Mouse (Mus musculus) myocyte (in vitro differentiated cells): ENCODE results near the gene Tmem11. TPM values are rescaled to one million over a fixed set of nuclear protein-coding genes. Genes with fewer than 3 reads are reported as not detected.

Source experiments
- H3K27me3 ChIP-seq: one replicate; pipeline ENCODE4 v1.6.1; 2011; ENCODE audit not compliant: control insufficient read depth, insufficient read depth, insufficient read length
- H3K36me3 ChIP-seq: one replicate; pipeline ENCODE4 v1.6.1; 2011; ENCODE audit not compliant: control insufficient read depth, insufficient read depth
- H3K4me2 ChIP-seq: one replicate; pipeline ENCODE4 v1.6.1; 2011; ENCODE audit warnings: low read depth, control low read depth
- H3K4me3 ChIP-seq: one replicate; pipeline ENCODE4 v1.5.1; 2011; ENCODE audit warnings: mild to moderate bottlenecking, control low read depth, moderate library complexity
- H3K79me2 ChIP-seq: one replicate; pipeline ENCODE4 v1.6.1; 2011; ENCODE audit not compliant: control insufficient read depth, insufficient read depth
- H3ac ChIP-seq: one replicate; pipeline ENCODE4 v1.6.1; 2011; ENCODE audit not compliant: control insufficient read depth, insufficient read length
- CEBPB ChIP-seq: IDR thresholded peaks from 2 replicates; pipeline ENCODE4 v1.6.1; 2011; ENCODE audit warnings: mild to moderate bottlenecking, moderate library complexity; ENCODE audit not compliant: poor library complexity, insufficient read depth, severe bottlenecking
- E2F4 ChIP-seq: IDR thresholded peaks from one replicate; pipeline ENCODE4 v1.6.1; 2011; ENCODE audit warnings: mild to moderate bottlenecking, control low read depth, moderate library complexity; ENCODE audit not compliant: insufficient read depth
- MAX ChIP-seq: IDR thresholded peaks from one replicate; pipeline ENCODE4 v1.6.1; 2011; ENCODE audit warnings: low read depth, mild to moderate bottlenecking, control low read depth
- MYOD1 ChIP-seq, 3 experiments: IDR thresholded peaks; one replicate each; pipeline ENCODE4 v1.6.1; 2011; ENCODE audit warnings: control low read depth in 2 of 3, low read depth in 2 of 3, mild to moderate bottlenecking in 2 of 3, moderate library complexity in 1 of 3; ENCODE audit not compliant: insufficient read length in 2 of 3, control insufficient read depth in 1 of 3
- MYOG ChIP-seq, 3 experiments: IDR thresholded peaks; one replicate each; pipeline ENCODE4 v1.6.1; 2011; ENCODE audit warnings: control low read depth in 2 of 3, low read depth in 2 of 3, mild to moderate bottlenecking in 2 of 3; ENCODE audit not compliant: insufficient read length in 2 of 3, control insufficient read depth in 1 of 3, insufficient read depth in 1 of 3
- POLR2A ChIP-seq: IDR thresholded peaks from one replicate; pipeline ENCODE4 v1.6.1; 2011; ENCODE audit warnings: low read depth, mild to moderate bottlenecking, control low read depth, moderate library complexity; ENCODE audit not compliant: insufficient read length
- POLR2AphosphoS2 ChIP-seq: IDR thresholded peaks from one replicate; pipeline ENCODE4 v1.6.1; 2011; ENCODE audit warnings: low read depth, control low read depth; ENCODE audit not compliant: insufficient read length
- REST ChIP-seq: IDR thresholded peaks from one replicate; pipeline ENCODE4 v1.6.1; 2011; ENCODE audit warnings: mild to moderate bottlenecking, control low read depth, moderate library complexity; ENCODE audit not compliant: insufficient read depth, insufficient read length
- SRF ChIP-seq: IDR thresholded peaks from one replicate; pipeline ENCODE4 v1.6.1; 2011; ENCODE audit warnings: low read depth; ENCODE audit not compliant: control insufficient read depth, insufficient read length
- TCF12 ChIP-seq: IDR thresholded peaks from one replicate; pipeline ENCODE4 v1.6.1; 2011; ENCODE audit warnings: mild to moderate bottlenecking, control low read depth; ENCODE audit not compliant: poor library complexity, insufficient read depth, severe bottlenecking
- TCF3 ChIP-seq: IDR thresholded peaks from one replicate; pipeline ENCODE4 v1.6.1; 2011; ENCODE audit warnings: low read depth, control low read depth; ENCODE audit not compliant: insufficient read length
- USF1 ChIP-seq: IDR thresholded peaks from one replicate; pipeline ENCODE4 v1.6.1; 2011; ENCODE audit warnings: low read depth, mild to moderate bottlenecking, control low read depth, moderate library complexity
- polyA plus RNA-seq: library from polyadenylated mRNA; unstranded; fragments of >200 nt; fragmentation: generic; extraction: Trizol; gene quantifications from one replicate; pipeline ENCODE4 v1.2.1, GENCODE M21; 2012; ENCODE audit warnings: missing spikeins

Tmem11 gene
- polyA plus RNA-seq, 1 experiment, result 68.7 TPM

DNA sequence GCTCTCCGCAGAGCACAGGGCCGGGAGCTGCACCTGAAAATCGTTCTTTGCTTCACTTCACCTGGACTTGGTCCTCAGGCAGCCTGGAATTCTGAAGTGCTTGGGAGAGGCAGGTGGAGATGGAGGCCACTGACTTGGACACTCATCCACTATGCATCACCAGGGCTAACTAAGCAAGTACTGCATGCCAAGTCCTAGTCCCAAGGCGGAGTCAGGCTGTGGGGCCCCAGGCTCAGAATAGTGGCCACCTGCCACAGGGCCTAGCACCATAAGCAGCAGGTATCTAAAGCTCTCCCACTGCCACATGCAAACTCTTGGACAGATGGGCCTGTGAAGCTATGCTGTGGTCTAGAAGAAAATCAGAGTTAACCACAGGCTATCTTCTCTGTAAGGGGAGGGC lies 27.4 kb upstream of the Tmem11 start:
- Histone ChIP-seq H3K79me2 (peaks cover under 1% of the 10 kb centered on the region), H3K4me2 (no peak overlapping the region), H3K36me3 (peaks cover 12% of the 10 kb centered on the region), H3K27me3 (no peaks in the 10 kb centered on the region), H3K4me3 (no peak overlapping the region), H3ac (no peak overlapping the region)
- no peak for TF ChIP-seq MAX
- TF ChIP-seq CEBPB, result no peak
- TF ChIP-seq POLR2AphosphoS2, result no peak
- TF ChIP-seq MYOG (IDR thresholded peaks at IDR 0.05; ENCODE audit: control insufficient read depth in 1 of 3, insufficient read depth in 1 of 3, insufficient read length in 2 of 3, low read depth in 2 of 3), result no peak

DNA sequence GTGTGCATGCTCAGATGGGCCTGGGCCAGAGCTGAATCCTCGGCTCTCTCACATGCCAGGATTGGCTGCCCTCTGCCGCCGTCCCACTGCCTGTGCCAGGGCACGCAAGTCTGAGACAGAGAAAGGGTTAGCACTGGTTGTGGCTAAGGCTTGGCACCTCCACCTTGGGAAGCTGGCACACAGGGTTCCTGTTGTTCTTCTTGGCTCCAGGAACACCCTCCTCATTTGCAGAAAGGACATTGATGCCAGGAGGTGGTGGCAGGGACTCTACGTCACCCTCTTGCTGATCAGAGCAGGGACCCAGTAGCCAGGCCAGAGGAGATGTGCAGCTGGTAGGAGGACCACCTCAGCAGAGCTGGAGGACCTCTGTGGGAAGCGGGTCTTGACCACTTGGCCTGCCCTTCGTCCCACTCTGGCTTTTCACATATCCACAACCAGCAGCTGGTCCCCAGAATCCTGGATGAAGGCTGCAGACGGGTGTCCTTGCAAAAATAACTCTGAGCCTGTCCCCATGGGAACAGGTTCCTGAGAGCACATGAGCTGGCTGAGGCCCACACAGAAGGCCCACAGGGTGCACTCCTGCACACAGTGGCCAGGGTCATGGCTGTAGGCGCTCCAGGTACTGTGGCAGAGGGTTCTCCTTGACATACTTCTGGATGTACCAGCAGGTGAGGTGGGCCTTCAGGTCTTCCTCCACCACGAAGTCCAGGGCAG lies 26.5 kb upstream of the Tmem11 start:
- no peaks in the 10 kb centered on the region for H3K79me2 ChIP-seq
- no peak overlapping the region for H3ac ChIP-seq
- H3K27me3 ChIP-seq, result no peaks in the 10 kb centered on the region
- TF ChIP-seq TCF3 (no peak), REST (no peak), E2F4 (no peak), POLR2AphosphoS2 (no peak), MAX (no peak), POLR2A (no peak), TCF12 (no peak), MYOD1 (IDR thresholded peaks at IDR 0.05; ENCODE audit: control insufficient read depth in 1 of 3, insufficient read length in 2 of 3, low read depth in 2 of 3) (no peak), USF1 (no peak), MYOG (IDR thresholded peaks at IDR 0.05; ENCODE audit: control insufficient read depth in 1 of 3, insufficient read depth in 1 of 3, insufficient read length in 2 of 3, low read depth in 2 of 3) (no peak), SRF (no peak), CEBPB (no peak)
- no peak overlapping the region for H3K4me2 ChIP-seq
- peaks cover 12% of the 10 kb centered on the region for H3K36me3 ChIP-seq
- no peak overlapping the region for H3K4me3 ChIP-seq

DNA sequence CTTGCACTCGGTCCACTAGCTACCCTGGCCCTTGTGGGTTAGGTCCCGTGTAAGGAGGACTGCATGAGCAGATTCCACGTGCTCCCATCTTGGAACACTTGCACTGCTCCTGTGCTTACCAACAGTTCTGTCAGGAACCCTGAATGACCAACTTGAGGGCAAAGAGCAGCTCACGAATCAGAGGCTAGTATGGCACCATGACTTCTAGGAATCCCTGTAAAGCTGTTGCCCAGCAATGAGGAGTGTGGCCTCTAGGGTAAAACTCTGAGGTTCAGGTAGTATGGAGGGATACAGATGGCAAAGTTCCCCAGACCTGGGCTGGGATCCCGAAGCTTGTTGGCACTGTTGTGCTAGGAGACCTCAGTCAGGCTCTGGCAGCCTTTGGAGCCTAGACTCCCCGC lies 24.6 kb upstream of the Tmem11 start:
- Histone ChIP-seq H3K4me3 (no peak overlapping the region), H3K4me2 (no peak overlapping the region), H3K27me3 (no peaks in the 10 kb centered on the region), H3K36me3 (peaks cover 12% of the 10 kb centered on the region), H3ac (no peak overlapping the region), H3K79me2 (no peaks in the 10 kb centered on the region)
- TF ChIP-seq USF1 (no peak), MYOD1 (IDR thresholded peaks at IDR 0.05; ENCODE audit: control insufficient read depth in 1 of 3, insufficient read length in 2 of 3, low read depth in 2 of 3) (no peak), CEBPB (no peak), REST (no peak), POLR2AphosphoS2 (no peak), MAX (no peak), TCF3 (no peak), POLR2A (no peak), E2F4 (no peak), MYOG (IDR thresholded peaks at IDR 0.05; ENCODE audit: control insufficient read depth in 1 of 3, insufficient read depth in 1 of 3, insufficient read length in 2 of 3, low read depth in 2 of 3) (no peak), TCF12 (no peak), SRF (no peak)

DNA sequence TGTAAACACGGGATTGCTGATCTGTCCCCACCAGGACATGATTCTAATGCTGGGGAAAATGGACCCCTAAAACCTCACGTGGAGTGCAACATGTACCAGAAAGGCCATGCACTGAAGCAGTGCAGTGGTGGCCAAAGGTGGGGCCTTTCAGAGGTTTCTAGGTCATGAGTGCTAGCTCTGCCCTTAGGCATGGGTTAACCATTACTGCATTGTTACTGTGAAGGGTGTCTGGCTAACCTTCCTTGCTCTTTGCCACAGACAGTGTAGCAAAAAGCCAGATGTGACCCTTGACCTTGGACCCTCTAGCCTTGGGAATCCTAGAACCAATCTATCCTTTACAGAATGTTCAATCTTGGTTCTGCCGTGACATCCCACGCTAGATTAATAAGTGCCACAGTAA lies 23.4 kb upstream of the Tmem11 start:
- TF ChIP-seq POLR2A (no peak), TCF12 (no peak), CEBPB (no peak), POLR2AphosphoS2 (no peak), MAX (no peak), MYOG (IDR thresholded peaks at IDR 0.05; ENCODE audit: control insufficient read depth in 1 of 3, insufficient read depth in 1 of 3, insufficient read length in 2 of 3, low read depth in 2 of 3) (no peak), TCF3 (no peak), E2F4 (no peak), SRF (no peak), MYOD1 (IDR thresholded peaks at IDR 0.05; ENCODE audit: control insufficient read depth in 1 of 3, insufficient read length in 2 of 3, low read depth in 2 of 3) (no peak), REST (no peak)
- H3ac ChIP-seq, result no peak overlapping the region

DNA sequence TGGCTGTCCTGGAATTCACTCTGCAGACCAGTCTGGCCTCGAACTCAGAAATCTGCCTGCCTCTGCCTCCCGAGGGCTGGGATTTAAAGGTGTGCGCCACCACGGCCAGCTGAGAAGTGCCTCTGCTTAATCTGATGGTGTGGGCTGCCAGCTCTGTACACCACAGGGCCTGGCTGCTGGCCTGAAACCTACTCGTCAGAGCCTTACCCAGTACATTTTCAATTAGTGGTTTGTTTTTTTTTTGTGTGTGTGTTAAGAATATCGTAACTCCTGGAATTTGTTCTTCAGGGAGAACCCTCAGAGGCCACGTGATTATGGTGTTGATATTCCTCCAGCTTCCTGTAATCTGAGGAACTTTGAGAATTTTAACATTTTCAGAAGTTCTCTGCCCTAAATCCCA lies 22.9 kb upstream of the Tmem11 start:
- peaks cover 12% of the 10 kb centered on the region for H3K36me3 ChIP-seq
- no peaks in the 10 kb centered on the region for H3K27me3 ChIP-seq
- H3K79me2 ChIP-seq, result no peaks in the 10 kb centered on the region
- H3K4me3 ChIP-seq, result no peak overlapping the region
- TF ChIP-seq MYOG (IDR thresholded peaks at IDR 0.05; ENCODE audit: control insufficient read depth in 1 of 3, insufficient read depth in 1 of 3, insufficient read length in 2 of 3, low read depth in 2 of 3), result no peak
- TF ChIP-seq MYOD1 (IDR thresholded peaks at IDR 0.05; ENCODE audit: control insufficient read depth in 1 of 3, insufficient read length in 2 of 3, low read depth in 2 of 3), result no peak
- no peak for TF ChIP-seq SRF
- TF ChIP-seq E2F4, result no peak
- H3ac ChIP-seq, result no peak overlapping the region
- H3K4me2 ChIP-seq, result no peak overlapping the region

More for the DNA sequence above, 23.4 kb upstream of the Tmem11 start:
- Histone ChIP-seq H3K4me3 (no peak overlapping the region), H3K79me2 (no peaks in the 10 kb centered on the region), H3K27me3 (no peaks in the 10 kb centered on the region), H3K36me3 (peaks cover 12% of the 10 kb centered on the region), H3K4me2 (no peak overlapping the region)
